Mouse (Mus musculus) bone marrow macrophage, adult 2 months (primary cell): Measurements from ENCODE around the gene Camk1g.

Source experiments
- CTCF ChIP-seq: IDR thresholded peaks from 2 replicates; pipeline ENCODE4 v1.5.1; 2012; ENCODE audit warnings: low read depth, mild to moderate bottlenecking, low read length, moderate library complexity
- POLR2A ChIP-seq: IDR thresholded peaks from 2 replicates; pipeline ENCODE4 v1.6.1; 2012; ENCODE audit warnings: mild to moderate bottlenecking, low read depth, low read length, borderline replicate concordance

DNA sequence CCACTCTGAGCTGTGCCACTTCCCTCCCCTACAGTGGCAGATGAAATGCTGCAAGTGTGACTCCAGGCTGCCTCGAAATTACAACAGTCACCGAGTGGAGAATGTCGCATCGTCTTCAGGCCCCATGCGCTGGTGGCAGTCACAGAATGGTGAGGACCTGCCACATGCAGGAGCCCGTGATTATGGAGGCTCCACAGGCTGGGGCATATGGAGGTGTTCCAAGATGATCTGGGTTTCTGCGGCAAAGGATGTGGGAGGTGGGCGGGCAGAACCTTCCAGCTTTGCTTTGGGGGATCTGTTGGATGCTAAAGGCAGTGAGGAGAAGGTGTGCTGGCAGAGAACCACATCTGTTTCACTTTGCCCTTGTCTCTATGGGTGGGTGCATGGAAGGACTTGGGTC lies 49.7 kb downstream of the Camk1g start:
- TF ChIP-seq CTCF (no peak), POLR2A (no peak)
